Mouse (Mus musculus) MEL (cell line): Measurements from ENCODE around the gene Npr1. TPM values are rescaled to one million over a fixed set of nuclear protein-coding genes. Genes with fewer than 3 reads are reported as not detected.

Experiments
- DNase-seq: peaks from one replicate; pipeline ENCODE4 v3.0.0; 2011; ENCODE audit warnings: low read depth, low spot score
- H3K27ac ChIP-seq: 2 replicates; pipeline ENCODE4 v1.5.1; 2012; ENCODE audit warnings: low read depth, mild to moderate bottlenecking, control low read depth, low read length, moderate library complexity; ENCODE audit not compliant: control insufficient read depth
- H3K27me3 ChIP-seq, 2 experiments: fragments of 150-350 bp in 1 of 2; sonication (generic) in 1 of 2; 2 replicates each; pipeline ENCODE4 v1.6.1; 2012; ENCODE audit warnings: low read length in 2 of 2, mild to moderate bottlenecking in 2 of 2, improper control_type of control experiment in 1 of 2, moderate library complexity in 1 of 2; ENCODE audit not compliant: insufficient read depth in 2 of 2, control insufficient read depth in 1 of 2
- H3K36me3 ChIP-seq, 2 experiments: 2 replicates each; pipeline ENCODE4 v1.6.1; 2012 to 2014; ENCODE audit warnings: low read length in 2 of 2, improper control_type of control experiment in 1 of 2, inconsistent platforms in 1 of 2, mild to moderate bottlenecking in 1 of 2; ENCODE audit not compliant: insufficient read depth in 2 of 2, control insufficient read depth in 1 of 2
- H3K4me1 ChIP-seq, 2 experiments: fragments of 150-350 bp in 1 of 2; sonication (generic) in 1 of 2; 2 replicates each; pipeline ENCODE4 v1.6.1; 2012; ENCODE audit warnings: low read length in 2 of 2, improper control_type of control experiment in 1 of 2, mild to moderate bottlenecking in 1 of 2; ENCODE audit not compliant: insufficient read depth in 2 of 2, control insufficient read depth in 1 of 2
- H3K4me3 ChIP-seq, 2 experiments: fragments of 150-350 bp in 1 of 2; sonication (generic) in 1 of 2; 2 replicates each; pipeline ENCODE4 v1.5.1; 2012; ENCODE audit warnings: low read depth in 2 of 2, low read length in 2 of 2, mild to moderate bottlenecking in 2 of 2, moderate library complexity in 2 of 2, control low read depth in 1 of 2, improper control_type of control experiment in 1 of 2; ENCODE audit not compliant: control insufficient read depth in 1 of 2, insufficient read depth in 1 of 2
- H3K79me2 ChIP-seq: 2 replicates; pipeline ENCODE4 v1.6.1; 2012; ENCODE audit warnings: mild to moderate bottlenecking, low read length, moderate library complexity; ENCODE audit not compliant: control insufficient read depth, poor library complexity, insufficient read depth
- H3K9ac ChIP-seq: 2 replicates; pipeline ENCODE4 v1.6.1; 2012; ENCODE audit warnings: low read depth, mild to moderate bottlenecking, control low read depth, low read length, moderate library complexity; ENCODE audit not compliant: control insufficient read depth, poor library complexity, severe bottlenecking
- H3K9me3 ChIP-seq: fragments of 150-350 bp; sonication (generic); replicated peaks from 2 replicates; pipeline ENCODE4 v1.6.1; 2012; ENCODE audit warnings: mild to moderate bottlenecking, low read length, improper control_type of control experiment, moderate library complexity; ENCODE audit not compliant: insufficient read depth
- BHLHE40 ChIP-seq: IDR thresholded peaks from 2 replicates; pipeline ENCODE4 v1.6.1; 2012; ENCODE audit warnings: low read depth, mild to moderate bottlenecking, inconsistent platforms, low read length, improper control_type of control experiment, borderline replicate concordance
- CHD1 ChIP-seq: IDR thresholded peaks from 2 replicates; pipeline ENCODE4 v1.6.1; 2012; ENCODE audit warnings: low read depth, mild to moderate bottlenecking, inconsistent platforms, low read length, improper control_type of control experiment
- EP300 ChIP-seq, 2 experiments: IDR thresholded peaks; 2 replicates each; pipeline ENCODE4 v1.6.1; 2011; ENCODE audit warnings: improper control_type of control experiment in 2 of 2, low read length in 2 of 2, low read depth in 1 of 2, mild to moderate bottlenecking in 1 of 2
- ETS1 ChIP-seq: IDR thresholded peaks from 2 replicates; pipeline ENCODE4 v1.6.1; 2012; ENCODE audit warnings: low read depth, mild to moderate bottlenecking, inconsistent platforms, low read length, improper control_type of control experiment, moderate library complexity
- GABPA ChIP-seq: IDR thresholded peaks from 2 replicates; pipeline ENCODE4 v1.6.1; 2012; ENCODE audit warnings: low read depth, mild to moderate bottlenecking, inconsistent platforms, low read length, improper control_type of control experiment, moderate library complexity
- GATA1 ChIP-seq: IDR thresholded peaks from 2 replicates; pipeline ENCODE4 v1.6.1; 2011; ENCODE audit warnings: low read depth, low read length, improper control_type of control experiment
- HCFC1 ChIP-seq: IDR thresholded peaks from 2 replicates; pipeline ENCODE4 v1.6.1; 2012; ENCODE audit warnings: low read depth, mild to moderate bottlenecking, inconsistent platforms, low read length, improper control_type of control experiment, moderate library complexity
- JUND ChIP-seq: IDR thresholded peaks from 2 replicates; pipeline ENCODE4 v1.6.1; 2011; ENCODE audit warnings: low read depth, mild to moderate bottlenecking, improper control_type of control experiment, low read length
- KAT2A ChIP-seq: conservative IDR thresholded peaks from 2 replicates; pipeline ENCODE4 v1.6.1; 2012; ENCODE audit warnings: low read depth, low read length, improper control_type of control experiment, inconsistent platforms
- MAX ChIP-seq: IDR thresholded peaks from 2 replicates; pipeline ENCODE4 v1.6.1; 2011; ENCODE audit warnings: low read length, improper control_type of control experiment
- MAZ ChIP-seq: IDR thresholded peaks from 2 replicates; pipeline ENCODE4 v1.6.1; 2012; ENCODE audit warnings: low read depth, mild to moderate bottlenecking, inconsistent platforms, low read length, improper control_type of control experiment
- MEF2A ChIP-seq: IDR thresholded peaks from 2 replicates; pipeline ENCODE4 v1.6.1; 2014; ENCODE audit warnings: low read depth, mild to moderate bottlenecking, inconsistent platforms, low read length, improper control_type of control experiment; ENCODE audit not compliant: poor library complexity, insufficient replicate concordance, severe bottlenecking; ENCODE audit errors: extremely low read depth
- MXI1 ChIP-seq: IDR thresholded peaks from 2 replicates; pipeline ENCODE4 v1.6.1; 2011; ENCODE audit warnings: mild to moderate bottlenecking, low read depth, low read length, improper control_type of control experiment
- MYB ChIP-seq: IDR thresholded peaks from 2 replicates; pipeline ENCODE4 v1.6.1; 2011; ENCODE audit warnings: mild to moderate bottlenecking, low read depth, low read length, improper control_type of control experiment
- MYC ChIP-seq: IDR thresholded peaks from 2 replicates; pipeline ENCODE4 v1.6.1; 2011; ENCODE audit warnings: low read depth, mild to moderate bottlenecking, low read length, improper control_type of control experiment, moderate library complexity
- NRF1 ChIP-seq: IDR thresholded peaks from 2 replicates; pipeline ENCODE4 v1.6.1; 2014; ENCODE audit warnings: low read depth, mild to moderate bottlenecking, inconsistent platforms, low read length, improper control_type of control experiment, moderate library complexity; ENCODE audit not compliant: poor library complexity, insufficient read depth, severe bottlenecking
- POLR2A ChIP-seq, 2 experiments: IDR thresholded peaks; 2 replicates each; pipeline ENCODE4 v1.6.1; 2011 to 2012; ENCODE audit warnings: low read length in 2 of 2, mild to moderate bottlenecking in 2 of 2, control low read depth in 1 of 2, improper control_type of control experiment in 1 of 2, low read depth in 1 of 2, moderate library complexity in 1 of 2; ENCODE audit not compliant: control insufficient read depth in 1 of 2, insufficient read depth in 1 of 2, poor library complexity in 1 of 2
- POLR2AphosphoS5 ChIP-seq: IDR thresholded peaks from 2 replicates; pipeline ENCODE4 v1.6.1; 2012; ENCODE audit warnings: low read depth, borderline replicate concordance, mild to moderate bottlenecking, inconsistent platforms, low read length, moderate library complexity, mixed read lengths
- RAD21 ChIP-seq: IDR thresholded peaks from 2 replicates; pipeline ENCODE4 v1.6.1; 2011; ENCODE audit warnings: mild to moderate bottlenecking, low read depth, low read length, improper control_type of control experiment
- RCOR1 ChIP-seq: IDR thresholded peaks from 2 replicates; pipeline ENCODE4 v1.6.1; 2012; ENCODE audit warnings: low read depth, mild to moderate bottlenecking, inconsistent platforms, low read length, improper control_type of control experiment
- SMC3 ChIP-seq: IDR thresholded peaks from 2 replicates; pipeline ENCODE4 v1.6.1; 2011; ENCODE audit warnings: low read depth, low read length, improper control_type of control experiment
- TAL1 ChIP-seq: IDR thresholded peaks from 2 replicates; pipeline ENCODE4 v1.6.1; 2012; ENCODE audit warnings: mild to moderate bottlenecking, inconsistent platforms, low read length, moderate library complexity, mixed read lengths
- TBP ChIP-seq: IDR thresholded peaks from 2 replicates; pipeline ENCODE4 v1.8.0; 2011; ENCODE audit warnings: low read depth, low read length, improper control_type of control experiment
- UBTF ChIP-seq: IDR thresholded peaks from 2 replicates; pipeline ENCODE4 v1.6.1; 2012; ENCODE audit warnings: low read depth, mild to moderate bottlenecking, inconsistent platforms, low read length, improper control_type of control experiment, moderate library complexity, borderline replicate concordance; ENCODE audit not compliant: insufficient read depth
- USF1 ChIP-seq: IDR thresholded peaks from 2 replicates; pipeline ENCODE4 v1.6.1; 2014; ENCODE audit warnings: low read depth, mild to moderate bottlenecking, inconsistent platforms, low read length, improper control_type of control experiment, moderate library complexity
- USF2 ChIP-seq, 2 experiments: IDR thresholded peaks; 2 replicates each; pipeline ENCODE4 v1.6.1; 2011 to 2012; ENCODE audit warnings: improper control_type of control experiment in 2 of 2, low read length in 2 of 2, borderline replicate concordance in 1 of 2, inconsistent platforms in 1 of 2, low read depth in 1 of 2, mild to moderate bottlenecking in 1 of 2; ENCODE audit not compliant: insufficient read depth in 1 of 2
- ZC3H11A ChIP-seq: IDR thresholded peaks from 2 replicates; pipeline ENCODE4 v1.6.1; 2012; ENCODE audit warnings: low read depth, mild to moderate bottlenecking, inconsistent platforms, low read length, improper control_type of control experiment
- ZKSCAN1 ChIP-seq: IDR thresholded peaks from 2 replicates; pipeline ENCODE4 v1.6.1; 2012; ENCODE audit warnings: low read depth, mild to moderate bottlenecking, inconsistent platforms, low read length, improper control_type of control experiment, moderate library complexity
- ZNF384 ChIP-seq: IDR thresholded peaks from 2 replicates; pipeline ENCODE4 v1.6.1; 2012; ENCODE audit warnings: low read depth, mild to moderate bottlenecking, inconsistent platforms, low read length, improper control_type of control experiment
- polyA plus RNA-seq, 2 experiments: library from polyadenylated mRNA; stranded (reverse) in 1 of 2; unstranded in 1 of 2; fragments of >175 nt in 1 of 2; fragments of >200 nt in 1 of 2; gene quantifications; 2 replicates each; pipeline versions ENCODE4 v1.2.1 to v1.2.4; 2012; ENCODE audit warnings: low replicate concordance in 2 of 2, low read depth in 1 of 2; ENCODE audit not compliant: insufficient read length in 2 of 2, insufficient read depth in 1 of 2, missing spikeins in 1 of 2
- total RNA-seq: library from RNA; depleted of rRNA; stranded (reverse); fragments of 300-350 nt; gene quantifications from 2 replicates; pipeline ENCODE4 v1.2.3, GENCODE M21; 2012

Gene Npr1
- total and polyA plus RNA-seq, 3 experiments: 0.11 TPM; not detected in 2

GRCm38 (mm10) chr3:90408721-90409120 is 56.9 kb downstream of the Npr1 start:
- Histone ChIP-seq H3K9ac (no peak overlapping the region), H3K27me3 (no peaks in the 10 kb centered on the region), H3K9me3 (no peaks in the 10 kb centered on the region), H3K27ac (no peak overlapping the region), H3K36me3 (peaks cover 0 to 41% of the 10 kb centered on the region in 2 experiments; a peak in 2 of 4 replicates), H3K4me1 (no peaks in the 10 kb centered on the region), H3K4me3 (no peak overlapping the region), H3K79me2 (no peaks in the 10 kb centered on the region)
- no peak for DNase-seq
- TF ChIP-seq POLR2AphosphoS5: no peak
- no peak for TF ChIP-seq ZNF384
- TF ChIP-seq USF1: no peak
- no peak for TF ChIP-seq TBP
- TF ChIP-seq GABPA: no peak
- TF ChIP-seq EP300 (IDR thresholded peaks at IDR 0.05; ENCODE audit: low read depth in 1 of 2, low read length in 2 of 2): no peak
- no peak for TF ChIP-seq JUND
- TF ChIP-seq POLR2A (IDR thresholded peaks at IDR 0.05; ENCODE audit: control insufficient read depth in 1 of 2, insufficient read depth in 1 of 2, low read depth in 1 of 2, low read length in 2 of 2, poor library complexity in 1 of 2): no peak
- no peak for TF ChIP-seq HCFC1
- TF ChIP-seq CHD1: no peak
- TF ChIP-seq ZC3H11A: no peak
- TF ChIP-seq ZKSCAN1: no peak
- no peak for TF ChIP-seq BHLHE40
- no peak for TF ChIP-seq RAD21
- no peak for TF ChIP-seq UBTF
- no peak for TF ChIP-seq NRF1
- TF ChIP-seq TAL1: no peak

- H3K4me3 ChIP-seq: no peak overlapping the region
- no peaks in the 10 kb centered on the region for H3K79me2 ChIP-seq
- TF ChIP-seq CHD1 (no peak), MAX (no peak), BHLHE40 (no peak), USF2 (IDR thresholded peaks at IDR 0.05; ENCODE audit: borderline replicate concordance in 1 of 2, insufficient read depth in 1 of 2, low read depth in 1 of 2, low read length in 2 of 2) (no peak), SMC3 (no peak), UBTF (no peak), MAZ (no peak), ZKSCAN1 (no peak), GABPA (no peak), GATA1 (no peak), MXI1 (no peak), RCOR1 (no peak), HCFC1 (no peak), EP300 (IDR thresholded peaks at IDR 0.05; ENCODE audit: low read depth in 1 of 2, low read length in 2 of 2) (no peak), KAT2A (no peak), MYB (no peak), MEF2A (no peak), ETS1 (no peak), MYC (no peak)
- TF ChIP-seq, all 39 proteins: peak for 0
- H3K9ac ChIP-seq: no peak overlapping the region
- H3K27ac ChIP-seq: no peak overlapping the region
- no peaks in the 10 kb centered on the region for H3K9me3 ChIP-seq
- H3K4me1 ChIP-seq: no peaks in the 10 kb centered on the region
- peaks cover 0 to 41% of the 10 kb centered on the region in 2 experiments; a peak in 2 of 4 replicates for H3K36me3 ChIP-seq
- no peaks in the 10 kb centered on the region for H3K27me3 ChIP-seq
- DNase-seq: no peak
Measured at GRCm38 (mm10) chr3:90406414-90406813, 59.3 kb downstream of the Npr1 start.
